Mouse (Mus musculus) thymus, adult 2 months (tissue): ENCODE measurements at regions not wholly inside any gene's neighbourhood (a gene's known extent, or its start where the extent isn't known, plus 50 kb on each side); places are given as distances from the start of the nearest gene placed in this dataset.

Experiments used
- CTCF ChIP-seq: fragments of 200-500 bp; IDR thresholded peaks from 2 replicates; pipeline ENCODE4 v1.5.1; 2012; ENCODE audit warnings: mild to moderate bottlenecking, control low read depth, low read length, moderate library complexity, borderline replicate concordance; ENCODE audit not compliant: control insufficient read depth, poor library complexity, insufficient read depth; ENCODE audit errors: extremely low read depth
- POLR2A ChIP-seq: fragments of 200-500 bp; IDR thresholded peaks from 2 replicates; pipeline ENCODE4 v1.6.1; 2012; ENCODE audit warnings: mild to moderate bottlenecking, low read length, control low read depth, moderate library complexity; ENCODE audit not compliant: control insufficient read depth, poor library complexity, insufficient read depth; ENCODE audit errors: extremely low read depth

- TF ChIP-seq CTCF (no peak), POLR2A (no peak)
Measured at GRCm38 (mm10) chr14:18391824-18392486, 60.3 kb upstream of the Ube2e1 start.
